Mouse (Mus musculus): ENCODE measurements around the gene Vtcn1.

DNA sequence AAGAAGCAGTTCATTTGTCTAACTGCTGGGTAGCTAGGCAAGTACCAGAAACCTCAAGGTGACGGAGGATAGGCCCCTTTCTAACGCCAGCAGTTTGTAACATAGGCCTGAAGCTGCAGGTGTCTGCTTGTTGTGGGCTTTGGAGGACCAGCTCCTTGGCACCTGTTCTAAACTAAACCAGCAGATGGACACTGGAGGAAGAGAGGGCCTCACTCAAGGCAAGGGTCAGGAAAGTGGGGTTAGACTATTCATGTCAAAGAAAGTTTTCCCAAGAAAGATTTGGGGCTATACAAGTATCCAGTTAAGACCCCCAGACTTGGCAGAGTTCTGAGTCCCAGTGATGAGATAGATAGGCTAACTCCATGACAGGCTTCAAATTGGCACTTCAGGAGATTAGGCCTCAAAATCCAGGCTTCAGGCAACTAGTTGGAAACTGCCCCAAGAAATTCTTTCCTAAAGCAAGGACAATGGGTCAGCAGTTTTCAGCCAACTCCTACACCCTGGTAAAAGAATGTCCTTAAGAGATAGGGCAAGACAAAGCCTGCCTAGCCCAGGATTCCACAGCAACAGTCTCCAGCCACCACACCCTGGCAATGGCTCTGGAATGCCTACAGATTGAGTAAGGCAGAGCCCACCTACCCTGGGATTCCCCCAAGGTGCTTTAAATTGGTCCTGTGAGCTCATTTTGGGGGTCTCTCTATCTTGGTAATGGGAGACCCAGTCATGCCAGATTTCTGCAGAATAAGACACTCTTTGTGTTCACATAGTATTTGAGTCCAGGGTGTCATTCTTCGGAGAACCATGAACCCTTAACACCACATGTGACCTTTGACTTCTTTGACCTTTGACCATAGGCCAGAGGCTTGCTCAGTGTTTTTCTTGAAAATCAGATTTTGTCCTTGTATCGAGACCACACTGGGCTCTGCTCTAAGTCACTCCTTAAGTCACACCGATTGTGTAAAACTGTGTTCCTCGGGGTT is 27.8 kb upstream of the Vtcn1 start:
- TF ChIP-seq CTCF (IDR thresholded peaks at IDR 0.05; ENCODE audit: extremely low read depth, insufficient read depth, insufficient read length, insufficient replicate concordance) (no peak), POLR2A (IDR thresholded peaks at IDR 0.05; ENCODE audit: low read depth, low read length) (no peak)
